ENCODE assay signal across 23 mouse cellular contexts in the genomic region with DNA sequence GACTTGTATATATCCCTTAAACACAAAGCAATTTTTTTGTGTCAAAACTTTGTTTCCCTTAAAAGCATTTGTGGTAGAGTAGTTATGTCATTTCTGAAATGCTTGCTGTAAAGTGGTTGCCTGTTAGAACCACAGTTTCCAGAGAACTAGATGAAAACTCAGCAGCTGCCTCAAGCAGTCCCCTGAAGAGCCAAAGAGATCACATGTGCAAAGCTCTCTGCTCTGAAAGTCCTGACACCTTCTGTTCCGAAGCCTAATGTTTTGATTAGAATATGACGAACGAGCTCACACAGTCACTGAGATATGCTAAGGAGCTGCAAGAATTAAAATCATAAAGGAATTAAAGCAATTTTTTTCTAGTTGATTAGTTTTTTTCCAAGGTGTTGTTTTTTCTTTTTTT.
DNase-seq lines count a peak whose midpoint lies in the region; ATAC-seq and TF ChIP-seq lines count a peak whose summit lies in the region.
"Had no signal": no experiment of that assay in that cellular context is flagged by ENCODE, and none has a peak within 500 bp of the region (broad histone marks: within the 10 kb centered on the region; RNA-seq: fewer than 3 reads in every experiment).

No protein-coding gene starts in this region.

- H3K9me3 ChIP-seq in forebrain, embryonic 16.5 days (ENCODE audit: control insufficient read depth, low read length) = no peaks in the 10 kb centered on the region
- H3K9me3 ChIP-seq in forebrain, embryonic 11.5 days (ENCODE audit: control insufficient read depth, low read length) = no peaks in the 10 kb centered on the region
- no peaks in the 10 kb centered on the region for H3K9me3 ChIP-seq in hindbrain, postnatal 0 days (ENCODE audit: low read length)
- 0 out of 2 replicates have a peak, but pooled peaks cover 4% of the 10 kb centered on the region for H3K9me3 ChIP-seq in hindbrain, embryonic 13.5 days
- H3K9me3 ChIP-seq: forebrain, embryonic 12.5 days; heart, embryonic 12.5 days; heart, embryonic 15.5 days; hindbrain, embryonic 10.5 days had no signal

- peak; percentile 74; the same call in 1 of the 2 replicates for ATAC-seq in cerebellum, adult (ENCODE audit: insufficient number of reproducible peaks, low FRiP score, low TSS enrichment)
- ATAC-seq in forebrain, embryonic 16.5 days = peak; percentile 43; the same call in 1 of the 2 replicates
- ATAC-seq in forebrain, embryonic 11.5 days (replicated peaks; ENCODE audit: low FRiP score) = no peak
- ATAC-seq in hindbrain, postnatal 0 days = no peak
- no peak for ATAC-seq in hindbrain, embryonic 13.5 days (ENCODE audit: low FRiP score)
- ATAC-seq: activated CD4-positive, CD25-positive, alpha-beta regulatory T cell, adult 4 months; intestine, postnatal 0 days had no signal

- H3K27ac ChIP-seq in forebrain, embryonic 16.5 days (ENCODE audit: low read length) = no peak overlapping the region
- H3K27ac ChIP-seq in forebrain, embryonic 11.5 days (ENCODE audit: low read depth, low read length) = no peak overlapping the region
- H3K27ac ChIP-seq in hindbrain, postnatal 0 days = no peak overlapping the region
- no peak overlapping the region for H3K27ac ChIP-seq in hindbrain, embryonic 13.5 days
- H3K27ac ChIP-seq: forebrain, embryonic 12.5 days; heart, embryonic 15.5 days; hindbrain, embryonic 10.5 days; hindbrain, embryonic 14.5 days had no signal

- WGBS in forebrain, embryonic 16.5 days = 59% methylated on average over 3 of the region's 3 CpGs
- 85% methylated on average over 3 of the region's 3 CpGs for WGBS in forebrain, embryonic 11.5 days
- WGBS in hindbrain, postnatal 0 days = 58% methylated on average over 3 of the region's 3 CpGs
- 79% methylated on average over 3 of the region's 3 CpGs for WGBS in hindbrain, embryonic 13.5 days

- no peak for DNase-seq in cerebellum, adult 8-10 months
- no peak for DNase-seq in forebrain, embryonic 11.5 days (ENCODE audit: low spot score)
- peak; percentile 8 for DNase-seq in hindbrain, postnatal 0 days (ENCODE audit: low spot score)
- peak; percentile 21 for DNase-seq in telencephalon, adult 2 months (ENCODE audit: low read depth, low spot score)
- DNase-seq in testis, postnatal 14 days (ENCODE audit: low spot score) = no peak
- DNase-seq: adrenal gland, adult 8-10 months; adrenal gland, postnatal 36 days; cerebellum, postnatal 14 days; gastrocnemius, postnatal 25 days; heart, adult 18-20 months; heart, postnatal 10 days; heart, postnatal 36 days; kidney, adult 2 months had no signal

- no peaks in the 10 kb centered on the region for H3K27me3 ChIP-seq in forebrain, embryonic 16.5 days (replicated peaks; ENCODE audit: control insufficient read depth, insufficient read depth, low read length)
- H3K27me3 ChIP-seq in forebrain, embryonic 11.5 days (ENCODE audit: control insufficient read depth, insufficient read depth, low read length) = no peaks in the 10 kb centered on the region
- no peaks in the 10 kb centered on the region for H3K27me3 ChIP-seq in hindbrain, postnatal 0 days (ENCODE audit: insufficient read depth, low read length)
- no peaks in the 10 kb centered on the region for H3K27me3 ChIP-seq in hindbrain, embryonic 13.5 days
- H3K27me3 ChIP-seq: forebrain, embryonic 12.5 days; heart, embryonic 12.5 days; heart, embryonic 15.5 days had no signal

- no peaks in the 10 kb centered on the region for H3K4me1 ChIP-seq in forebrain, embryonic 16.5 days (replicated peaks; ENCODE audit: control insufficient read depth, insufficient read depth, low read length)
- H3K4me1 ChIP-seq in forebrain, embryonic 11.5 days (replicated peaks; ENCODE audit: control insufficient read depth, insufficient read depth, low read length) = no peaks in the 10 kb centered on the region
- H3K4me1 ChIP-seq in hindbrain, postnatal 0 days (ENCODE audit: insufficient read depth, low read length) = no peaks in the 10 kb centered on the region
- H3K4me1 ChIP-seq in hindbrain, embryonic 13.5 days (replicated peaks) = no peaks in the 10 kb centered on the region
- H3K4me1 ChIP-seq: forebrain, embryonic 12.5 days; heart, embryonic 12.5 days; heart, embryonic 15.5 days; hindbrain, embryonic 10.5 days had no signal

- TF ChIP-seq CTCF in hindbrain, postnatal 0 days (IDR thresholded peaks at IDR 0.05; ENCODE audit: low read depth) = no peak

- no peak overlapping the region for H3K4me3 ChIP-seq in forebrain, embryonic 16.5 days (replicated peaks; ENCODE audit: low read length)
- H3K4me3 ChIP-seq in forebrain, embryonic 11.5 days (ENCODE audit: low read depth, low read length) = no peak overlapping the region
- no peak overlapping the region for H3K4me3 ChIP-seq in hindbrain, postnatal 0 days (ENCODE audit: low read length)
- no peak overlapping the region for H3K4me3 ChIP-seq in hindbrain, embryonic 13.5 days
- H3K4me3 ChIP-seq: forebrain, embryonic 12.5 days; heart, embryonic 12.5 days; heart, embryonic 15.5 days; hindbrain, embryonic 10.5 days had no signal

- no peaks in the 10 kb centered on the region for H3K36me3 ChIP-seq in forebrain, embryonic 16.5 days (ENCODE audit: control insufficient read depth, insufficient read depth)
- H3K36me3 ChIP-seq in forebrain, embryonic 11.5 days (ENCODE audit: control insufficient read depth, insufficient read depth, low read length) = no peaks in the 10 kb centered on the region
- no peaks in the 10 kb centered on the region for H3K36me3 ChIP-seq in hindbrain, postnatal 0 days (ENCODE audit: insufficient read depth, low read length)
- no peaks in the 10 kb centered on the region for H3K36me3 ChIP-seq in hindbrain, embryonic 13.5 days
- H3K36me3 ChIP-seq: forebrain, embryonic 12.5 days; heart, embryonic 12.5 days; heart, embryonic 15.5 days; hindbrain, embryonic 10.5 days had no signal

- H3K4me2 ChIP-seq in forebrain, embryonic 16.5 days (ENCODE audit: low read length) = no peak overlapping the region
- H3K4me2 ChIP-seq in forebrain, embryonic 11.5 days (ENCODE audit: low read depth, low read length, severe bottlenecking) = no peak overlapping the region
- no peak overlapping the region for H3K4me2 ChIP-seq in hindbrain, postnatal 0 days (ENCODE audit: low read depth, low read length)
- H3K4me2 ChIP-seq in hindbrain, embryonic 13.5 days = no peak overlapping the region
- H3K4me2 ChIP-seq: forebrain, embryonic 12.5 days; heart, embryonic 12.5 days; heart, embryonic 15.5 days; hindbrain, embryonic 14.5 days had no signal

- no peak overlapping the region for H3K9ac ChIP-seq in forebrain, embryonic 16.5 days (replicated peaks; ENCODE audit: low read depth, low read length)
- H3K9ac ChIP-seq in forebrain, embryonic 11.5 days (ENCODE audit: low read length) = no peak overlapping the region
- H3K9ac ChIP-seq in hindbrain, postnatal 0 days (replicated peaks; ENCODE audit: low read length) = no peak overlapping the region
- H3K9ac ChIP-seq in hindbrain, embryonic 13.5 days = no peak overlapping the region
- H3K9ac ChIP-seq: forebrain, embryonic 12.5 days; heart, embryonic 12.5 days; heart, embryonic 15.5 days; hindbrain, embryonic 14.5 days had no signal

Comparison
In these comparisons a context has a peak if more than half of its experiments do, and no peak if none do; other contexts are left out.
1. ATAC-seq: peak in cerebellum, adult (single experiment) and forebrain, embryonic 16.5 days (single experiment); none in forebrain, embryonic 11.5 days (single experiment), hindbrain, postnatal 0 days (single experiment) and hindbrain, embryonic 13.5 days (single experiment).
2. DNase-seq: peak in hindbrain, postnatal 0 days (single experiment) and telencephalon, adult 2 months (single experiment); none in cerebellum, adult 8-10 months (single experiment), forebrain, embryonic 11.5 days (single experiment) and testis, postnatal 14 days (single experiment).